15 mouse cellular contexts compared by ENCODE assay signal in genomic region chr19:22607985-22608684, GRCm38 (mm10).
"Had no signal": no experiment of that assay in that cellular context is flagged by ENCODE, and none has a peak within 500 bp of the region (broad histone marks: within the 10 kb centered on the region; RNA-seq: fewer than 3 reads in every experiment).

No protein-coding gene starts in this region.

- H3K9me3 ChIP-seq: megakaryocyte, embryonic 14.5 days; midbrain, embryonic 13.5 days; midbrain, embryonic 15.5 days; neural tube, embryonic 12.5 days; stomach, embryonic 15.5 days had no signal

- H3K4me3 ChIP-seq: megakaryocyte, embryonic 14.5 days; midbrain, embryonic 13.5 days; midbrain, embryonic 15.5 days; neural tube, embryonic 12.5 days; stomach, embryonic 15.5 days had no signal

- H3K4me2 ChIP-seq: lung, embryonic 14.5 days; midbrain, embryonic 11.5 days; midbrain, embryonic 13.5 days; midbrain, embryonic 15.5 days; neural tube, embryonic 12.5 days; stomach, embryonic 15.5 days had no signal

- H3K36me3 ChIP-seq: midbrain, embryonic 13.5 days; midbrain, embryonic 15.5 days; neural tube, embryonic 12.5 days; stomach, embryonic 15.5 days had no signal

- H3K9ac ChIP-seq: lung, embryonic 14.5 days; midbrain, embryonic 13.5 days; midbrain, embryonic 15.5 days; neural tube, embryonic 12.5 days; stomach, embryonic 15.5 days had no signal

- H3K27ac ChIP-seq: midbrain, embryonic 13.5 days; midbrain, embryonic 15.5 days; neural tube, embryonic 12.5 days; stomach, embryonic 15.5 days; stomach, postnatal 0 days had no signal

- H3K4me1 ChIP-seq: megakaryocyte, embryonic 14.5 days; neural tube, embryonic 12.5 days; stomach, embryonic 15.5 days had no signal

- DNase-seq: lung, adult 18-20 months; lung, embryonic 14.5 days; lung, postnatal 10 days; lung, postnatal 4 days; right cerebral cortex, postnatal 14 days; thymus, adult 2 months; thymus, postnatal 25 days; thymus, postnatal 4 days had no signal

- ATAC-seq: midbrain, embryonic 13.5 days; midbrain, embryonic 15.5 days had no signal

- H3K27me3 ChIP-seq: megakaryocyte, embryonic 14.5 days; midbrain, embryonic 13.5 days; midbrain, embryonic 15.5 days; neural tube, embryonic 12.5 days; stomach, embryonic 15.5 days had no signal
